26 mouse cellular contexts compared by ENCODE assay signal in genomic region chr10:26950448-26950847, GRCm38 (mm10).
DNase-seq lines count a peak whose midpoint lies in the region; ATAC-seq and TF ChIP-seq lines count a peak whose summit lies in the region.
"Had no signal": no experiment of that assay in that cellular context is flagged by ENCODE, and none has a peak within 500 bp of the region (broad histone marks: within the 10 kb centered on the region; RNA-seq: fewer than 3 reads in every experiment).

No protein-coding gene starts in this region.

- no peak overlapping the region for H3K27ac ChIP-seq in left cerebral cortex, adult 2 months
- H3K27ac ChIP-seq in liver, embryonic 14.5 days = peak overlapping the region; percentile 50
- H3K27ac ChIP-seq: forebrain, embryonic 10.5 days; gastrocnemius, adult 2 months; hindbrain, postnatal 0 days; limb, embryonic 15.5 days; midbrain, embryonic 12.5 days; stomach, postnatal 0 days had no signal

- peak overlapping the region; percentile 65 for H3K4me2 ChIP-seq in liver, embryonic 14.5 days (ENCODE audit: low read depth)
- H3K4me2 ChIP-seq: heart, embryonic 12.5 days; limb, embryonic 15.5 days; midbrain, embryonic 12.5 days had no signal

- DNase-seq in left cerebral cortex, adult 2 months (ENCODE audit: extremely low spot score in 1 of 2, low spot score in 2 of 2) = no peak
- DNase-seq in left cerebral cortex, postnatal 10 days (ENCODE audit: extremely low spot score in 1 of 2, low spot score in 2 of 2) = no peak
- peak in 1 of 3 experiments; percentile 44 for DNase-seq in liver, embryonic 14.5 days (ENCODE audit: low read depth in 3 of 3, low spot score in 3 of 3)
- DNase-seq in telencephalon, adult 2 months (ENCODE audit: low read depth, low spot score) = peak; percentile 3
- DNase-seq in natural killer cell, adult 2 months (ENCODE audit: low spot score in 2 of 2) = no peak
- no peak for DNase-seq in adrenal gland, postnatal 36 days
- DNase-seq in adipocyte (ENCODE audit: low spot score) = no peak
- DNase-seq: adrenal gland, postnatal 14 days; cerebellum, adult 11-12 months; cerebellum, postnatal 36 days; forebrain, postnatal 0 days; gastrocnemius, adult 2 months; heart, postnatal 10 days; kidney, adult 11 months; layer of hippocampus, adult 9-11 months; left cerebral cortex, postnatal 4 days; lung, postnatal 10 days had no signal

- 18% methylated on average over 7 of the region's 7 CpGs for WGBS in liver, embryonic 14.5 days (ENCODE audit: insufficient replicate concordance)

- no peaks in the 10 kb centered on the region for H3K36me3 ChIP-seq in liver, embryonic 14.5 days (replicated peaks; ENCODE audit: control insufficient read depth, insufficient read depth, low read depth)
- H3K36me3 ChIP-seq: forebrain, embryonic 10.5 days; G1E; heart, embryonic 12.5 days; limb, embryonic 15.5 days; midbrain, embryonic 12.5 days had no signal

- intact Hi-C loops in left cerebral cortex, adult 2 months (cut with DNase I) = no loop called here
- intact Hi-C loops in left cerebral cortex, postnatal 10 days (cut with DNase I) = no loop called here

- no peak for TF ChIP-seq CTCF in left cerebral cortex, adult 2 months (IDR thresholded peaks at IDR 0.05)
- no peak for TF ChIP-seq CTCF in liver, embryonic 14.5 days (IDR thresholded peaks at IDR 0.05; ENCODE audit: low read depth)

- peak; percentile 64 for TF ChIP-seq EP300 in liver, embryonic 14.5 days (IDR thresholded peaks at IDR 0.05; ENCODE audit: low read depth)

- peaks cover 4 to 14% of the 10 kb centered on the region in 2 experiments for H3K4me1 ChIP-seq in liver, embryonic 14.5 days (replicated peaks; ENCODE audit: control insufficient read depth in 2 of 2, insufficient read depth in 2 of 2, low read length in 1 of 2)
- H3K4me1 ChIP-seq: forebrain, embryonic 10.5 days; heart, embryonic 12.5 days; limb, embryonic 15.5 days; midbrain, embryonic 12.5 days had no signal

- 0 out of 2 replicates have a peak, but pooled peaks have one; percentile 39 for ATAC-seq in erythroid progenitor cell, adult 5-6 weeks (replicated peaks; ENCODE audit: low FRiP score, poor library complexity, severe bottlenecking)
- peak; percentile 77 for ATAC-seq in liver, embryonic 14.5 days (ENCODE audit: insufficient read depth)
- ATAC-seq: activated CD4-positive, CD25-positive, alpha-beta regulatory T cell, adult 4 months; forebrain, postnatal 0 days; hindbrain, postnatal 0 days had no signal

- no peaks in the 10 kb centered on the region for H3K27me3 ChIP-seq in liver, embryonic 14.5 days (ENCODE audit: control insufficient read depth, insufficient read depth, low read length)
- H3K27me3 ChIP-seq: heart, embryonic 12.5 days; limb, embryonic 15.5 days; midbrain, embryonic 12.5 days had no signal

- H3K4me3 ChIP-seq in left cerebral cortex, adult 2 months = peak overlapping the region; percentile 16
- peak overlapping the region in 1 of 2 experiments; percentile 41; a peak in 2 of 4 replicates for H3K4me3 ChIP-seq in liver, embryonic 14.5 days (ENCODE audit: insufficient read depth in 1 of 2, low read depth in 2 of 2, low read length in 2 of 2)
- H3K4me3 ChIP-seq: forebrain, embryonic 10.5 days; gastrocnemius, adult 2 months; heart, embryonic 12.5 days; limb, embryonic 15.5 days; midbrain, embryonic 12.5 days had no signal

- H3K9ac ChIP-seq in liver, embryonic 14.5 days (replicated peaks) = peak overlapping the region; percentile 38; the same call in 1 of the 2 replicates
- H3K9ac ChIP-seq: forebrain, postnatal 0 days; heart, embryonic 12.5 days; limb, embryonic 15.5 days; midbrain, embryonic 12.5 days had no signal

- H3K9me3 ChIP-seq in liver, embryonic 14.5 days (ENCODE audit: control insufficient read depth, low read length) = no peaks in the 10 kb centered on the region
- H3K9me3 ChIP-seq: forebrain, embryonic 10.5 days; heart, embryonic 12.5 days; limb, embryonic 15.5 days; midbrain, embryonic 12.5 days had no signal
